Mouse (Mus musculus): ENCODE measurements around the gene Mpv17. TPM values are rescaled to one million over a fixed set of nuclear protein-coding genes. Genes with fewer than 3 reads are reported as not detected.

Mpv17 gene
- polyA plus RNA-seq, 1 experiment from 2014 or later = 47.2 TPM

DNA sequence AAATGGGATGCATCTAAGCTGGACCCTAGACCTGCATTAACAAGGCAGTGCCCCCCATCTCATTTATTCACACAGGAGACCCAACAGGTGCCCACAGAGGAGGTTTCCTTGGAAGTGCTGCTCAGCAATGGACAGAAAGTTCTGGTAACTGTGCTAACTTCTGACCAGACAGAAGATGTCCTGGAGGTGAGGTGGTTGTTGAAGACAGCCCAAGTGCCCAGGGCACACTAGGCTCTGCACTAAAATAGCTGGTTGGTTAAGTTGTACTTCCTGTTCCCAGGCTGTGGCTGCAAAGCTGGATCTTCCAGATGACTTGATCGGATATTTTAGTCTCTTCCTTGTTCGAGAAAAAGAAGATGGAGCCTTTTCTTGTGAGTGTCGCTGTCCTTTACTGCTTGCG lies 41.6 kb upstream of the Mpv17 start:
- WGBS = 94% methylated on average over 4 of the region's 4 CpGs
- peaks cover 33% of the 10 kb centered on the region for H3K4me1 ChIP-seq
- no peak for ATAC-seq (ENCODE audit: low FRiP score)
- H3K4me3 ChIP-seq (replicated peaks) = no peak overlapping the region
- peaks cover 67% of the 10 kb centered on the region for H3K36me3 ChIP-seq (replicated peaks)
- peaks cover 5% of the 10 kb centered on the region for H3K9me3 ChIP-seq
- no peak overlapping the region for H3K27ac ChIP-seq
- no peak overlapping the region for H3K9ac ChIP-seq
- no peak overlapping the region for H3K4me2 ChIP-seq
- H3K27me3 ChIP-seq = no peaks in the 10 kb centered on the region

DNA sequence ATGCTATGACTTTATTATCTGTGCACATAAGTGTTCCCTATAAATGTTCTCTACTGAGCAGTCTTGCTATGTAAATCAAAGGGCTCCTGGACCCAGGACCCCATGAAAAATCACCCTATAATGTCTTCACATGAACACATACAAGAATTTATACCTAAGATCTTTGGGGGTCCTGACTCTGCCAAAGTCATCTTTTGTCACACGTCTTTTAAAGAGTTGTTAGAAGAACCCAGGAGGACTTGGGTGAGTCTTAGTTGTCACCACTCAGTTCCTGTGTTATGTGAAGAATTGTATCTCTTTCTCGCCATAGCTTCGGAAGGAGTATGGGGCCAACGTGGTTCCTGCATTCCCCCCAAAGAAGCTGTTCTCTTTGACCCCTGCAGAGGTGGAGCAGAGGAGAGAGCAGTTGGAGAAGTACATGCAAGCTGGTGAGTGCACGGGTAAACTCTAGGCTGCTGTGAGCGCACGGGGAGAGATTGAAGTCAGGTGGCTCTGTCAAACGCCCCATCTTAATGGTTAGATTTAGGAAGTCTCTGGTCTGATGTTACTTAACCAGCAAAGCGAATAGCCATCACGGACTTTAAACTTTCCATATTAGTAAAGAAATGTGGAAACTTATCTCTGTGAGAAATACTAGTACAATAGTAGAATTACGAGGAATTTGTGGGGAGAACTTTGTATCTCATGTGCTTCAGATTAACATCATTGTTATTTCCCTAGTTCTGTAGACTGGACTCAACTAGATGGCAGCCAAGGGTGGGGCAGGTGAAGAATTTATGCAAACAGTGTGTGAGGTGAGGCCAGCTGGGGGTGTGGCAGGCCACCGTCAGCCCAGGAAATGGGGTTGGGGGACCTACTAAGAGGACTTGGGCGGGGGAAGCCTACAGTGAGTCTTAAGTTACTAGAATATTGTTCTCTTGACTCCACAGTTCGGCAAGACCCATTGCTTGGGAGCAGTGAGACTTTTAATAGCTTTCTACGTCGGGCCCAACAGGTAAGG lies 40.7 kb upstream of the Mpv17 start:
- no peak overlapping the region for H3K4me3 ChIP-seq (replicated peaks)

DNA sequence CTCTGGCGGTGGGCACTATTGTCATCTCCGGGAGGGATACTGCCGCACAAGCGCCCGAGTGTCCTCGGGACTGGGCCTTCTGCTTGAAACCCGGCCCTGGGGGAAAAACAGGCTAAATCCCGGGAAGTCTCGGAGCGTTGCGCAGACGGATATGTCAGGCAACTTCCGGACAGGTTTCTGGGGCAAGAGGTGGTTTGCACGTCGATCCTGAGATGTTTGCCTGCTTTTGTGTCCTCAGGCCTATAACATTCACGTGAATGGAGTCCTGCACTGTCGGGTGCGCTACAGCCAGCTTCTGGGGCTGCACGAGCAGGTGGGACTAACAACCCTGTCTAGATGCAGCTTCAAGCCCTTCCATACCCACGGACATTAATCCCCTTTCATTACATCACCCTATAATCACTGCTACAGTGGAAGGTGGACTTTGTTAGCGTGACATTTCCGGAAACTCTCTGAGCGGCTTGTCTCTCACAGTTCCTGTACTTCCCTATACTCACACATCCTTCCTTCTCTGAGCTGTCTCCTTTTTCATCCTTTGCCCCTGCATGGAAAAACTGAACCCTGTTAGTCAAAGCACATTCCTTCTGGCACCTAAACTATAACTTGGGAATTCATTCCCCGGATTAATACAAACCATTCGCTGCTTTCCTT lies 39.7 kb upstream of the Mpv17 start:
- WGBS = 14% methylated on average over 25 of the region's 25 CpGs
- H3K9me3 ChIP-seq = no peaks in the 10 kb centered on the region
- H3K27ac ChIP-seq = peak overlapping the region; percentile 80
- no peaks in the 10 kb centered on the region for H3K27me3 ChIP-seq
- H3K4me2 ChIP-seq = peak overlapping the region; percentile 94
- peak overlapping the region; percentile 92 for H3K9ac ChIP-seq
- peaks cover 25% of the 10 kb centered on the region for H3K4me1 ChIP-seq
- H3K4me3 ChIP-seq (replicated peaks) = peak overlapping the region; percentile 88
- peaks cover 65% of the 10 kb centered on the region for H3K36me3 ChIP-seq (replicated peaks)
- no peak for ATAC-seq (ENCODE audit: low FRiP score)

More for the DNA sequence above, 40.7 kb upstream of the Mpv17 start:
- WGBS = 92% methylated on average over 16 of the region's 16 CpGs
- Histone ChIP-seq H3K4me1 (peaks cover 25% of the 10 kb centered on the region), H3K27ac (no peak overlapping the region), H3K9ac (0 out of 2 replicates have a peak overlapping the region, but pooled peaks have one; percentile 92), H3K36me3 (replicated peaks) (peaks cover 67% of the 10 kb centered on the region), H3K4me2 (peak overlapping the region; percentile 94), H3K9me3 (no peaks in the 10 kb centered on the region), H3K27me3 (no peaks in the 10 kb centered on the region)
- ATAC-seq (ENCODE audit: low FRiP score) = no peak

- under 1% methylated on average over 48 of the region's 48 CpGs for WGBS
- H3K27me3 ChIP-seq = no peaks in the 10 kb centered on the region
- H3K4me2 ChIP-seq = peak within 1 kb of the TSS; percentile 94
- H3K4me1 ChIP-seq = peaks cover 25% of the 10 kb centered on the region
- peaks cover 65% of the 10 kb centered on the region for H3K36me3 ChIP-seq (replicated peaks)
- H3K27ac ChIP-seq = peak within 1 kb of the TSS; percentile 80
- peak within 1 kb of the TSS; percentile 92 for H3K9ac ChIP-seq
- peak; percentile 96 for ATAC-seq (ENCODE audit: low FRiP score)
- H3K4me3 ChIP-seq (replicated peaks) = peak within 1 kb of the TSS; percentile 88
- H3K9me3 ChIP-seq = no peaks in the 10 kb centered on the region
Observed at GRCm38 (mm10) chr5:31192939-31193630, 39.0 kb upstream of the Mpv17 start, which contains the start of the genes Snx17 and Eif2b4. Gene Snx17, plus strand, starts transcription at chr5:31193227. Gene Eif2b4, minus strand, starts transcription at chr5:31193430.

GRCm38 (mm10) chr5:31192045-31192938 lies 38.2 kb upstream of the Mpv17 start:
- peaks cover 65% of the 10 kb centered on the region for H3K36me3 ChIP-seq (replicated peaks)
- 17% methylated on average over 42 of the region's 42 CpGs for WGBS
- H3K27ac ChIP-seq = peak overlapping the region; percentile 79
- H3K4me1 ChIP-seq = peaks cover 25% of the 10 kb centered on the region
- H3K9ac ChIP-seq = peak overlapping the region; percentile 92
- H3K4me2 ChIP-seq = peak overlapping the region; percentile 94
- ATAC-seq (ENCODE audit: low FRiP score) = no peak; the same call in 1 of the 2 replicates
- H3K4me3 ChIP-seq (replicated peaks) = peak overlapping the region; percentile 88
- H3K9me3 ChIP-seq = no peaks in the 10 kb centered on the region
- no peaks in the 10 kb centered on the region for H3K27me3 ChIP-seq

DNA sequence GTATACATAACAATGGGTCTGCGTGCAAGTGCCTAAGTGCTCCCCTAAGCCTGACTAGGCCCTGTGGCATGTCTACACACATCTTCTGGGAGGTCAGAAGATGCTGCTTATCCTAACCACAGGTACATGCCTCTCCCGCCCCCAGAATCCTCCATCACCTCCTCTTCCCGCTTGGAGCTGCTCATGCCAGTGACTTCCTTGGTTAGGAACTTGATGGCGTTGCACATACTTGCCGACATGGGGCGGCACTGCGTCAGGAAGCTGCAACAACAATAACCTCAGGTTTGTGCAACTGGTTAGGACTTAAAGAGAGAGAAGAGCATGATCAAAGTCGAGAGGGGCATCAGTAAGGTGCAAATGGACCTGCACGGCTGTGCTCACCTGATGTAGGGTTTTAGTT lies 36.1 kb upstream of the Mpv17 start:
- no peaks in the 10 kb centered on the region for H3K9me3 ChIP-seq
- H3K9ac ChIP-seq = no peak overlapping the region
- H3K27ac ChIP-seq = no peak overlapping the region
- ATAC-seq (ENCODE audit: low FRiP score) = no peak
- H3K4me3 ChIP-seq (replicated peaks) = no peak overlapping the region
- H3K36me3 ChIP-seq (replicated peaks) = peaks cover 50% of the 10 kb centered on the region
- H3K27me3 ChIP-seq = no peaks in the 10 kb centered on the region
- H3K4me2 ChIP-seq = no peak overlapping the region
- peaks cover 25% of the 10 kb centered on the region for H3K4me1 ChIP-seq
- 91% methylated on average over 9 of the region's 9 CpGs for WGBS

- Histone ChIP-seq H3K27ac (no peak overlapping the region), H3K27me3 (no peaks in the 10 kb centered on the region), H3K4me1 (peaks cover 14% of the 10 kb centered on the region), H3K4me3 (replicated peaks) (no peak overlapping the region), H3K9me3 (no peaks in the 10 kb centered on the region), H3K36me3 (replicated peaks) (peaks cover 42% of the 10 kb centered on the region), H3K9ac (no peak overlapping the region), H3K4me2 (no peak overlapping the region)
- no peak for ATAC-seq (ENCODE audit: low FRiP score)
- 77% methylated on average over 4 of the region's 4 CpGs for WGBS
Observed at GRCm38 (mm10) chr5:31188223-31188840, 34.3 kb upstream of the Mpv17 start.

DNA sequence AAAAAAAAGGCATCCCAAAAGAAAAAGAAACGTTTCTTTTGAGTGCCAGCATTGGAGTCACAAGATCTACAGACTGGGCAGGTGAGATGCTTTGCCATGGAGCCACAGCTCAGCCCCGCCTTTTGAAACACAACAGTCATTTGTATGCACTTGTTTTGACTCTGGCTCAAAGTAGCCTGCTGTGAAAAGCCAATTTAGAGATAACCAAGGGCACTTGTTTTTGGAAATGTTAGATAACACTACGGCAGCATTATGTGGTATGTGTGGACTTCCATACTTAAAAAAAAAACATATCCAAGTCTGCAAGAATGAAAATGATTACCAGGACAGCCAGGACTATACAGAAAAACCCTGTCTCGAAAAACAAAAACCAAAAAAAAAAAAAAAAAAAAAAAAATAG lies 29.6 kb upstream of the Mpv17 start:
- Histone ChIP-seq H3K4me3 (replicated peaks) (no peak overlapping the region), H3K27ac (no peak overlapping the region), H3K4me2 (no peak overlapping the region), H3K4me1 (peaks cover 10% of the 10 kb centered on the region; the same call in 1 of the 2 replicates), H3K27me3 (no peaks in the 10 kb centered on the region), H3K9ac (no peak overlapping the region), H3K9me3 (no peaks in the 10 kb centered on the region), H3K36me3 (replicated peaks) (peaks cover 20% of the 10 kb centered on the region)
- 63% methylated on average over 4 of the region's 4 CpGs for WGBS
- no peak for ATAC-seq (ENCODE audit: low FRiP score)

- no peak for ATAC-seq (ENCODE audit: low FRiP score)
- no peak overlapping the region for H3K4me2 ChIP-seq
- no peaks in the 10 kb centered on the region for H3K9me3 ChIP-seq
- 90% methylated on average over 9 of the region's 9 CpGs for WGBS
- H3K4me1 ChIP-seq = peaks cover 20% of the 10 kb centered on the region
- H3K4me3 ChIP-seq (replicated peaks) = no peak overlapping the region
- 0 out of 2 replicates have a peak, but pooled peaks cover 3% of the 10 kb centered on the region for H3K36me3 ChIP-seq (replicated peaks)
- no peak overlapping the region for H3K27ac ChIP-seq
- no peak overlapping the region for H3K9ac ChIP-seq
- H3K27me3 ChIP-seq = no peaks in the 10 kb centered on the region
Observed at GRCm38 (mm10) chr5:31181183-31181770, 27.2 kb upstream of the Mpv17 start.

- WGBS = under 1% methylated on average over 59 of the region's 59 CpGs
- peak; percentile 98 for ATAC-seq (ENCODE audit: low FRiP score)
- Histone ChIP-seq H3K36me3 (replicated peaks) (peaks cover 6% of the 10 kb centered on the region; the same call in 1 of the 2 replicates), H3K27me3 (no peaks in the 10 kb centered on the region), H3K9ac (peak within 1 kb of the TSS; percentile 71), H3K9me3 (no peaks in the 10 kb centered on the region), H3K4me3 (replicated peaks) (peak within 1 kb of the TSS; percentile 84), H3K27ac (peak within 1 kb of the TSS; percentile 99), H3K4me2 (peak within 1 kb of the TSS; percentile 82), H3K4me1 (peaks cover 20% of the 10 kb centered on the region)
Observed at GRCm38 (mm10) chr5:31179766-31180630, 25.9 kb upstream of the Mpv17 start, which contains the start of the genes Gm29609 and Gtf3c2. Gene Gm29609, minus strand, starts transcription at chr5:31179911. Gene Gtf3c2, minus strand, starts transcription at chr5:31180144.
